ENCODE assay signal across 1 mouse cellular context in the genomic region with DNA sequence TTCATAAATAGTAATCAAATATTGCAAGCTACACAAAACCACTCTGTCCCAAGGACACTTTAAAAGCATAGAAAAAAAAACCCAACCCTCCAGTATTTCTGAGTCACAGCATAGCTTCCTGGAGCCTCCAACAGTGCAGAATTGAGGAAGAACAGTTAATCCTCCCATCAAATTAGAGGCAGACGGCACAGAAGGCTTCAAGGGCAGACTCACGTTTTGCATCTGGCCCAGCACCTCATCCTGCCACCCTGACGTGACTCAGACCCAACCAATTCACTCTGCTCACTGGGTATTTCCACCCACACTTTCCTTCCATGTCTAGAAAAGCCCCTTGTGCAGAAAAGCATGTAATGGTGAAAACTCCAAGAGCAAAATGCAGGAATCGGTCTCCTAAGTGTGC.
TF ChIP-seq lines count a peak whose summit lies in the region.

No protein-coding gene starts in this region.

TF ChIP-seq in CH12.LX, 34 proteins besides CTCF, POLR2A, EP300 and RAD21:
- 0 out of 2 replicates have a peak, but pooled peaks have one; percentile 9 for TF ChIP-seq ETS1 (conservative IDR thresholded peaks at IDR 0.05; ENCODE audit: low read depth, low read length)
- peak; percentile 62 for TF ChIP-seq BHLHE40 (IDR thresholded peaks at IDR 0.05; ENCODE audit: low read depth, low read length)
- TF ChIP-seq MXI1 (IDR thresholded peaks at IDR 0.05; ENCODE audit: low read depth, low read length) = no peak
